Mouse (Mus musculus) kidney, embryonic 16.5 days (tissue): ENCODE results near the gene Sub1. TPM values are rescaled to one million over a fixed set of nuclear protein-coding genes. Genes with fewer than 3 reads are reported as not detected.

Experiments used
- ATAC-seq: fragments of 200-750 bp; cut with Nextera tagmentation; 2 replicates; pipeline ENCODE4 v1.8.0; 2017; ENCODE audit warnings: moderate TSS enrichment; ENCODE audit not compliant: low FRiP score, low TSS enrichment
- H3K27ac ChIP-seq: fragments of 300-500 bp; sonication (generic); 2 replicates; pipeline ENCODE4 v1.5.1; 2014; ENCODE audit warnings: low read length
- H3K27me3 ChIP-seq: fragments of 300-500 bp; sonication (generic); 2 replicates; pipeline ENCODE4 v1.6.1; 2014; ENCODE audit warnings: low read length, control low read depth, mixed read lengths; ENCODE audit not compliant: insufficient read depth
- H3K36me3 ChIP-seq: fragments of 300-500 bp; sonication (generic); 2 replicates; pipeline ENCODE4 v1.6.1; 2014; ENCODE audit warnings: low read length, control low read depth, mixed read lengths; ENCODE audit not compliant: insufficient read depth
- H3K4me1 ChIP-seq: fragments of 300-500 bp; sonication (generic); 2 replicates; pipeline ENCODE4 v1.6.1; 2014; ENCODE audit warnings: low read length, control low read depth, mixed read lengths; ENCODE audit not compliant: insufficient read depth
- H3K4me2 ChIP-seq: fragments of 300-500 bp; sonication (generic); replicated peaks from 2 replicates; pipeline ENCODE4 v1.6.1; 2014; ENCODE audit warnings: low read depth, low read length
- H3K4me3 ChIP-seq: fragments of 300-500 bp; sonication (generic); 2 replicates; pipeline ENCODE4 v1.5.1; 2014; ENCODE audit warnings: mild to moderate bottlenecking, low read length
- H3K9ac ChIP-seq: fragments of 300-500 bp; sonication (generic); replicated peaks from 2 replicates; pipeline ENCODE4 v1.6.1; 2014; ENCODE audit warnings: low read length
- H3K9me3 ChIP-seq: fragments of 300-500 bp; sonication (generic); 2 replicates; pipeline ENCODE4 v1.6.1; 2016; ENCODE audit warnings: low read length, control low read depth
- WGBS: fragments of 180-500 bp; shearing (Covaris S2); extraction: QIAGEN DNeasy Blood & Tissue Kit; methylation state at CpG from one replicate; pipeline ENCODE4 v1.1.7; 2014; 5-methylcytosine and 5-hydroxymethylcytosine counted together
- polyA plus RNA-seq: library from polyadenylated mRNA; unstranded; fragments of >200 nt; fragmentation: Nextera tagmentation; extraction: Ambion mirVana; gene quantifications from 2 replicates; pipeline ENCODE4 v1.2.1, GENCODE M21; 2015

Gene Sub1
- polyA plus RNA-seq, 1 experiment from 2014 or later: 637 TPM

GRCm38 (mm10) chr15:12014197-12014905 is 17.6 kb upstream of the Sub1 start:
- Histone ChIP-seq H3K4me1 (peaks cover 9% of the 10 kb centered on the region), H3K27ac (no peak overlapping the region), H3K9ac (no peak overlapping the region), H3K4me3 (no peak overlapping the region), H3K27me3 (no peaks in the 10 kb centered on the region), H3K36me3 (no peaks in the 10 kb centered on the region), H3K9me3 (no peaks in the 10 kb centered on the region), H3K4me2 (no peak overlapping the region)
- 74% methylated on average over 5 of the region's 5 CpGs for WGBS
- ATAC-seq: no peak

- Histone ChIP-seq H3K4me2 (no peak overlapping the region), H3K36me3 (no peaks in the 10 kb centered on the region), H3K9ac (no peak overlapping the region), H3K27ac (no peak overlapping the region), H3K4me1 (peaks cover 9% of the 10 kb centered on the region), H3K27me3 (no peaks in the 10 kb centered on the region), H3K9me3 (no peaks in the 10 kb centered on the region), H3K4me3 (no peak overlapping the region)
- WGBS: 73% methylated on average over 6 of the region's 6 CpGs
- no peak for ATAC-seq
Observed at GRCm38 (mm10) chr15:12013532-12014196, 16.9 kb upstream of the Sub1 start.

- H3K36me3 ChIP-seq: no peaks in the 10 kb centered on the region
- no peaks in the 10 kb centered on the region for H3K27me3 ChIP-seq
- no peak overlapping the region for H3K27ac ChIP-seq
- H3K9me3 ChIP-seq: no peaks in the 10 kb centered on the region
- no peak for ATAC-seq
- 41% methylated on average over 18 of the region's 18 CpGs for WGBS
- H3K4me3 ChIP-seq: peak overlapping the region; percentile 41
- peaks cover 3% of the 10 kb centered on the region; the same call in 1 of the 2 replicates for H3K4me1 ChIP-seq
- no peak overlapping the region for H3K9ac ChIP-seq
- H3K4me2 ChIP-seq: peak overlapping the region; percentile 54
Observed at GRCm38 (mm10) chr15:12010602-12011044, 13.8 kb upstream of the Sub1 start.

GRCm38 (mm10) chr15:12009712-12010601 is 13.2 kb upstream of the Sub1 start:
- H3K9ac ChIP-seq: no peak overlapping the region

DNA sequence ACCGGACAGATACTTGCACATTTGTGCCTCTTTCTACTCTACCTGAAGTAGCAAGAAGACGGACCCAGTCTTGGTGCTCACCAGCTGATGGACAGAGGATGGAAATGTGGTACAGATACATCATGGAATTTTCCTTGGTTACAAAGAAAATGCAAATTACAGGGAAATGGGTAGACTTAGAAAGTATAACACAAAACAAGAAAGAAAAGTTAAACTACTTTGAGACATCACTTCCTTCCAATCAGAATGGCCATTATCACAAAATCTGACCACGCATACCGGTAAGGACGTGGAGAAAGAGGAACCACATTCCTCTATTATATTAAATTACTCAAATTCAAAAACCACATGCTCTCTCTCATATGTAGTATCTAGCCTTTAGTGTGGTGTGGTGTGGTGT is 12.1 kb upstream of the Sub1 start:
- Histone ChIP-seq H3K4me1 (peaks cover 3% of the 10 kb centered on the region; the same call in 1 of the 2 replicates), H3K36me3 (no peaks in the 10 kb centered on the region), H3K27ac (no peak overlapping the region), H3K9ac (no peak overlapping the region), H3K4me2 (no peak overlapping the region), H3K27me3 (no peaks in the 10 kb centered on the region), H3K4me3 (no peak overlapping the region), H3K9me3 (no peaks in the 10 kb centered on the region)
- ATAC-seq: no peak
- 91% methylated on average over 5 of the region's 5 CpGs for WGBS

More at GRCm38 (mm10) chr15:12009712-12010601, 13.2 kb upstream of the Sub1 start:
- H3K4me2 ChIP-seq: peak overlapping the region; percentile 54
- no peaks in the 10 kb centered on the region for H3K9me3 ChIP-seq
- peaks cover 3% of the 10 kb centered on the region; the same call in 1 of the 2 replicates for H3K4me1 ChIP-seq
- no peak for ATAC-seq
- WGBS: 66% methylated on average over 23 of the region's 23 CpGs
- peak overlapping the region; percentile 41 for H3K4me3 ChIP-seq
- H3K27ac ChIP-seq: no peak overlapping the region
- no peaks in the 10 kb centered on the region for H3K36me3 ChIP-seq
- no peaks in the 10 kb centered on the region for H3K27me3 ChIP-seq

DNA sequence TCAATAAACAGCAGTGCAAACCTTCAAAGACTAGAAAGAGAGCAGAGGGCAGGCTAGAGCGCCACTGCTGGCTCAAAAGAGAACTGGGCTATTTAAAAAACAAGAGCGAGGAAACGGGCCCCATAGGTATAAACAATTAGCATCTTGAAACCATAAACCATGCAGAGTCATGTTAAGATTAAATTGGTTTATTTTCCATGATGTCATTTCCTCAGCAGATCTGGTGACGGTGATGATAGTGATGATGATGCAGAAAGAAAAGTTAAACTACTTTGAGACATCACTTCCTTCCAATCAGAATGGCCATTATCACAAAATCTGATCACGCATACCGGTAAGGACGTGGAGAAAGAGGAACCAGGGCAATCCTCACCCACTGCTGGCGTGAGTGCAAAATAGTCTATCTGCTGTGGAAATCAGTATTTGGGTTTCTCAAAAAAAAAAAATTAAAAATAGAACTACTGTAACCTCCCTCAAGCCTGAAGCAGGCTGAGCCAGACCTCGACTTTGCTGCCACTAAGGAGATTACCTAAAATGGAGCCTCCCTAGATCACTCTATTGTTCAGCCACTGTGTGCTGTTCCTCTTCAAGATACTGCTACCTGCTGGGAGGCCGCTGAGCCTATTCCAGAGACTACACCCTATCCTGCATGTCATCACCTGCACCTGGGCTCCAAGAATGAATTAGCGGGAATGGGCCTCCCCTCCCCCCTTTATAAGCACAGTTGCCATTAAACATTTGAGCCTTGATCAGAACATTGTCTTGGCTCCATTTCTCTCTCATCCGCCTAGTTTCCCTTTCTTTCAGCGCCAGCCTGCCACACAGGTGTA is 11.4 kb upstream of the Sub1 start:
- no peaks in the 10 kb centered on the region for H3K9me3 ChIP-seq
- H3K27me3 ChIP-seq: no peaks in the 10 kb centered on the region
- 64% methylated on average over 13 of the region's 13 CpGs for WGBS
- H3K4me1 ChIP-seq: peaks cover 3% of the 10 kb centered on the region; the same call in 1 of the 2 replicates
- no peaks in the 10 kb centered on the region for H3K36me3 ChIP-seq
- no peak overlapping the region for H3K9ac ChIP-seq
- ATAC-seq: no peak
- H3K4me2 ChIP-seq: no peak overlapping the region
- H3K4me3 ChIP-seq: no peak overlapping the region
- H3K27ac ChIP-seq: no peak overlapping the region

DNA sequence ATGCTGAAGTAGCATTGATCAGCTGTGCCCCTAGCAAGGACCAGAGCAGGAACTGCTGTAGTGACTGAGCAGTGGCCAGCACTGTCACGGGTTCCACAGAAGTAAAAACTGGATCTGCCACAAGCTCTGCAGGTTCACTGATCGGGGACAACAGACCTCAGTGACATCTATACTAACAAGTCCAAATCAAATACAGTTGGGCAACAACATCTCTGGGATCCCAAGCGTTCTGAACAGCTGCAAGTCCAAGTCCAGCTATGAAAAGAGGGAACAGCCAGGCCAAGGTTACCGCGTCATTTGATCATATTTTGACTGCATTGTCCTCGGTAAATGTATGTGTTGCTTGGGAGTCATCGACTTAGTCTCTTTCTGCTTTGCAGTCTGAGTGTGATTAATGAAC is 10.6 kb upstream of the Sub1 start:
- 65% methylated on average over 7 of the region's 7 CpGs for WGBS
- Histone ChIP-seq H3K4me1 (peaks cover 3% of the 10 kb centered on the region; the same call in 1 of the 2 replicates), H3K27me3 (no peaks in the 10 kb centered on the region), H3K9me3 (no peaks in the 10 kb centered on the region), H3K9ac (no peak overlapping the region), H3K27ac (no peak overlapping the region), H3K4me2 (no peak overlapping the region), H3K36me3 (no peaks in the 10 kb centered on the region), H3K4me3 (no peak overlapping the region)
- ATAC-seq: no peak

GRCm38 (mm10) chr15:12006169-12006568 is 9.4 kb upstream of the Sub1 start:
- Histone ChIP-seq H3K27ac (no peak overlapping the region), H3K9me3 (no peaks in the 10 kb centered on the region), H3K4me3 (no peak overlapping the region), H3K27me3 (no peaks in the 10 kb centered on the region), H3K4me2 (no peak overlapping the region), H3K9ac (no peak overlapping the region), H3K36me3 (no peaks in the 10 kb centered on the region), H3K4me1 (peaks cover 3% of the 10 kb centered on the region; the same call in 1 of the 2 replicates)
- no peak for ATAC-seq
- 76% methylated on average over 6 of the region's 6 CpGs for WGBS

DNA sequence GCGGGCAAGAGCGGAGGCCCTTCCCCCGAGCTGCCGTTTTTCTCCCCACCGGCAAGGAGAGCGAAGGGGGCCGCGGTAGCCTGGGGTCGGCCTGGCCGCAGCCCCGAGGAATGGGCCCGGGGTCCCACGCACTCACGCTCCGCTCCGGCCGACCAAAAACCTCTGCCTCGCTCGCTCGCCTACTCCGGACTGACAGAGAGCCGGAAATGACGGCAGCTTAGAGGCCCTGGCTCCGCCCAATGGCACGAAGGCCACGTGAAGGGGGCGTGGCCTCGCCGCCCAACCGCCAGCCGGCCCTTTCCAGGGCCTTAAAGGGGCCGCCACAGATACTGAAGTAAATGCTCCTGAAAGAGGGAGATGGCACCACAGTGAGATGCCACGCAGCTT is 975 bp downstream of the Sub1 start:
- Histone ChIP-seq H3K4me2 (peak overlapping the region; percentile 92), H3K9me3 (no peaks in the 10 kb centered on the region), H3K36me3 (peaks cover 8% of the 10 kb centered on the region; the same call in 1 of the 2 replicates), H3K4me1 (peaks cover 25% of the 10 kb centered on the region), H3K27ac (peak overlapping the region; percentile 91), H3K27me3 (no peaks in the 10 kb centered on the region), H3K9ac (peak overlapping the region; percentile 99), H3K4me3 (peak overlapping the region; percentile 99)
- under 1% methylated on average over 28 of the region's 33 CpGs for WGBS
- ATAC-seq: peak; percentile 99
